Mouse (Mus musculus): ENCODE data around the gene Olfr24.

GRCm38 (mm10) chr9:18763896-18764295 lies at the start of gene Olfr24:
- TF ChIP-seq POLR2A (IDR thresholded peaks at IDR 0.05; ENCODE audit: extremely low read depth, insufficient read depth, low read length) = no peak
- no peak for TF ChIP-seq CTCF (IDR thresholded peaks at IDR 0.05; ENCODE audit: low read depth, low read length)

Data from liver, adult 2 months (tissue).